Mouse (Mus musculus) kidney, adult 8-10 months (tissue): ENCODE data around the gene Fam161b.

Experiments used
- DNase-seq, 2 experiments: peaks; one replicate each; pipeline ENCODE4 v3.0.0; 2022

Gene Fam161b

GRCm38 (mm10) chr12:84361555-84362489, at the start of gene Fam161b, which contains the start of gene Coq6:
TSS of gene Fam161b (minus strand) at chr12:84361833.
TSS of gene Coq6 (plus strand) at chr12:84361657.
- DNase-seq, result peak; percentile 96 to 97

GRCm38 (mm10) chr12:84408819-84409507, 47.3 kb upstream of the Fam161b start, which contains the start of the genes Entpd5 and Bbof1:
TSS of gene Entpd5 (minus strand) at chr12:84409029.
TSS of gene Bbof1 (plus strand) at chr12:84409071.
- DNase-seq, result peak; percentile 84 to 88

- peak in 1 of 2 experiments; percentile 38 for DNase-seq
These were observed 46.5 kb upstream of the Fam161b start for GRCm38 (mm10) chr12:84407874-84408818.

- DNase-seq, result no peak
These were observed 45.6 kb upstream of the Fam161b start for GRCm38 (mm10) chr12:84407259-84407658.

GRCm38 (mm10) chr12:84404541-84404940, 42.9 kb upstream of the Fam161b start:
- DNase-seq, result no peak

GRCm38 (mm10) chr12:84402923-84403322, 41.3 kb upstream of the Fam161b start:
- peak; percentile 46 to 65 for DNase-seq

GRCm38 (mm10) chr12:84400653-84401052, 39.0 kb upstream of the Fam161b start:
- peak; percentile 72 to 77 for DNase-seq

GRCm38 (mm10) chr12:84400068-84400467, 38.4 kb upstream of the Fam161b start:
- DNase-seq, result no peak

GRCm38 (mm10) chr12:84399663-84400062, 38.0 kb upstream of the Fam161b start:
- DNase-seq, result peak; percentile 66 to 76

GRCm38 (mm10) chr12:84399135-84399534, 37.5 kb upstream of the Fam161b start:
- no peak for DNase-seq

- no peak for DNase-seq
These were observed 37.0 kb upstream of the Fam161b start for GRCm38 (mm10) chr12:84398629-84399028.

- DNase-seq, result no peak
These were observed 36.1 kb upstream of the Fam161b start for GRCm38 (mm10) chr12:84397685-84398084.

GRCm38 (mm10) chr12:84396947-84397679, 35.5 kb upstream of the Fam161b start:
- no peak for DNase-seq

- DNase-seq, result no peak
These were observed 32.2 kb upstream of the Fam161b start for GRCm38 (mm10) chr12:84393847-84394246.

GRCm38 (mm10) chr12:84392681-84393080, 31.0 kb upstream of the Fam161b start:
- DNase-seq, result no peak

- no peak for DNase-seq
These were observed 28.7 kb upstream of the Fam161b start for GRCm38 (mm10) chr12:84390336-84390735.

- DNase-seq, result no peak
These were observed 27.3 kb upstream of the Fam161b start for GRCm38 (mm10) chr12:84388774-84389400.

- peak; percentile 65 to 77 for DNase-seq
These were observed 26.5 kb upstream of the Fam161b start for GRCm38 (mm10) chr12:84388097-84388496.

- no peak for DNase-seq
These were observed 23.8 kb upstream of the Fam161b start for GRCm38 (mm10) chr12:84385408-84385807.

- DNase-seq, result peak; percentile 86 to 94
These were observed 23.0 kb upstream of the Fam161b start for GRCm38 (mm10) chr12:84384644-84385081.

- no peak for DNase-seq
These were observed 20.7 kb upstream of the Fam161b start for GRCm38 (mm10) chr12:84382369-84382768.
